Mouse (Mus musculus) cerebellum, adult 2 months (tissue): Measurements from ENCODE around the gene Zfp618.

Source experiments
- CTCF ChIP-seq: fragments of 200-500 bp; IDR thresholded peaks from 2 replicates; pipeline ENCODE4 v1.5.1; 2011; ENCODE audit warnings: low read depth, mild to moderate bottlenecking, control low read depth, low read length, moderate library complexity, borderline replicate concordance; ENCODE audit not compliant: insufficient read depth
- POLR2A ChIP-seq: fragments of 200-500 bp; IDR thresholded peaks from 2 replicates; pipeline ENCODE4 v1.6.1; 2011; ENCODE audit warnings: low read length, control low read depth, borderline replicate concordance; ENCODE audit not compliant: insufficient read depth

- TF ChIP-seq POLR2A (no peak), CTCF (no peak)
Observed at GRCm38 (mm10) chr4:62997606-62998005, 32.2 kb downstream of the Zfp618 start.
